Mouse (Mus musculus) left cerebral cortex, adult 2 months (tissue): ENCODE measurements around the gene Ica1. TPM values are rescaled to one million over a fixed set of nuclear protein-coding genes. Genes with fewer than 3 reads are reported as not detected.

Source experiments
- DNase-seq, 2 experiments: peaks; one replicate each; pipeline ENCODE4 v3.0.0; 2021 to 2022; ENCODE audit warnings: low spot score in 2 of 2, mixed read lengths in 1 of 2; ENCODE audit errors: extremely low spot score in 1 of 2
- H3K27ac ChIP-seq: fragments of 200-600 bp; 2 replicates; pipeline ENCODE4 v1.8.1; 2022
- H3K4me3 ChIP-seq: fragments of 200-600 bp; 2 replicates; pipeline ENCODE4 v1.8.1; 2022
- CTCF ChIP-seq: fragments of 200-600 bp; IDR thresholded peaks from 2 replicates; pipeline ENCODE4 v1.8.1; 2022; ENCODE audit warnings: antibody characterized with exemption, mild to moderate bottlenecking, moderate library complexity
- intact Hi-C: fragments of 180-260 bp; cut with DNase I; formaldehyde crosslinking; loops from one replicate; pipeline ENCODE4 v1.15.1; 2025
- total RNA-seq, 2 experiments: library from RNA; stranded (reverse); gene quantifications; 2 replicates each; pipeline ENCODE4 v1.2.3; 2021

Ica1 gene
- total RNA-seq, 2 experiments from 2014 or later, result 65.4 to 72.6 TPM

- H3K27ac ChIP-seq, result no peak overlapping the region
- TF ChIP-seq CTCF, result no peak
- DNase-seq, result no peak
- H3K4me3 ChIP-seq, result no peak overlapping the region
- intact Hi-C loops, result loop anchor here (5.0 kb wide), 1 partner anchor 137 kb away; no protein-coding TSS in a partner anchor
Measured at GRCm38 (mm10) chr6:8649295-8649865, 128.9 kb downstream of the Ica1 start.

GRCm38 (mm10) chr6:8648185-8648901 lies 129.9 kb downstream of the Ica1 start:
- H3K4me3 ChIP-seq, result no peak overlapping the region
- TF ChIP-seq CTCF, result no peak
- DNase-seq, result no peak
- no peak overlapping the region for H3K27ac ChIP-seq
- intact Hi-C loops, result loop anchor here (5.0 kb wide), 1 partner anchor 136 kb away; no protein-coding TSS in a partner anchor

GRCm38 (mm10) chr6:8647513-8648184 lies 130.6 kb downstream of the Ica1 start:
- no peak for TF ChIP-seq CTCF
- no peak overlapping the region for H3K4me3 ChIP-seq
- intact Hi-C loops, result loop anchor here (5.0 kb wide), 1 partner anchor 135 kb away; no protein-coding TSS in a partner anchor
- no peak for DNase-seq
- peak overlapping the region; percentile 40; the same call in 1 of the 2 replicates for H3K27ac ChIP-seq

GRCm38 (mm10) chr6:8645708-8646107 lies 132.6 kb downstream of the Ica1 start:
- Histone ChIP-seq H3K4me3 (no peak overlapping the region), H3K27ac (peak overlapping the region; percentile 83)
- no peak for TF ChIP-seq CTCF
- DNase-seq, result no peak
- intact Hi-C loops, result loop anchor here (2.0 to 5.0 kb wide), 2 partner anchors 75 to 133 kb away; no protein-coding TSS in a partner anchor

GRCm38 (mm10) chr6:8644703-8645102 lies 133.6 kb downstream of the Ica1 start:
- intact Hi-C loops, result loop anchor here (2.0 to 5.0 kb wide), 3 partner anchors 76 to 367 kb away; no protein-coding TSS in a partner anchor
- H3K4me3 ChIP-seq, result no peak overlapping the region
- peak overlapping the region; percentile 83 for H3K27ac ChIP-seq
- no peak for TF ChIP-seq CTCF
- DNase-seq, result peak; percentile 34 to 51

GRCm38 (mm10) chr6:8640863-8641262 lies 137.4 kb downstream of the Ica1 start:
- intact Hi-C loops, result loop anchor here (5.0 kb wide), 1 partner anchor 364 kb away; no protein-coding TSS in a partner anchor
- TF ChIP-seq CTCF, result no peak

GRCm38 (mm10) chr6:8639526-8639925 lies 138.8 kb downstream of the Ica1 start:
- no peak for DNase-seq
- Histone ChIP-seq H3K27ac (peak overlapping the region; percentile 66), H3K4me3 (no peak overlapping the region)
- TF ChIP-seq CTCF, result no peak
- intact Hi-C loops, result no loop called here

More at GRCm38 (mm10) chr6:8640863-8641262, 137.4 kb downstream of the Ica1 start:
- H3K4me3 ChIP-seq, result no peak overlapping the region
- DNase-seq, result no peak
- no peak overlapping the region for H3K27ac ChIP-seq

GRCm38 (mm10) chr6:8638899-8639298 lies 139.4 kb downstream of the Ica1 start:
- intact Hi-C loops, result no loop called here
- no peak for DNase-seq

GRCm38 (mm10) chr6:8638122-8638521 lies 140.2 kb downstream of the Ica1 start:
- TF ChIP-seq CTCF, result no peak
- intact Hi-C loops, result no loop called here
- H3K27ac ChIP-seq, result peak overlapping the region; percentile 66

More at GRCm38 (mm10) chr6:8638899-8639298, 139.4 kb downstream of the Ica1 start:
- TF ChIP-seq CTCF, result no peak
- peak overlapping the region; percentile 66 for H3K27ac ChIP-seq
- H3K4me3 ChIP-seq, result no peak overlapping the region

GRCm38 (mm10) chr6:8632701-8633100 lies 145.6 kb downstream of the Ica1 start:
- no peak for DNase-seq
- H3K4me3 ChIP-seq, result no peak overlapping the region
- intact Hi-C loops, result no loop called here
- H3K27ac ChIP-seq, result no peak overlapping the region
- TF ChIP-seq CTCF, result no peak

More at GRCm38 (mm10) chr6:8638122-8638521, 140.2 kb downstream of the Ica1 start:
- DNase-seq, result peak; percentile 27 to 34
- no peak overlapping the region for H3K4me3 ChIP-seq

- DNase-seq, result no peak
- intact Hi-C loops, result no loop called here
Measured at GRCm38 (mm10) chr6:8631986-8632632, 146.2 kb downstream of the Ica1 start.

More at GRCm38 (mm10) chr6:8631986-8632632, 146.2 kb downstream of the Ica1 start:
- H3K4me3 ChIP-seq, result no peak overlapping the region
- no peak for TF ChIP-seq CTCF
- no peak overlapping the region for H3K27ac ChIP-seq
